Mouse (Mus musculus) embryo, embryonic 10 days (tissue): ENCODE results near the gene Krtap2-4.
"Not testable (repeated sequence)": the region's sequence is repeated elsewhere in the genome, so short reads cannot be mapped to it uniquely, and the experiment has no call there.

ENCODE experiments used
- DNase-seq: peaks from one replicate; pipeline ENCODE4 v3.0.0-alpha.2; 2015; ENCODE audit warnings: low spot score

Krtap2-4 gene

GRCm38 (mm10) chr11:99614796-99615363 is at the start of gene Krtap2-4:
TSS of gene Krtap2-4 (minus strand) at chr11:99614846.
- no peak for DNase-seq

GRCm38 (mm10) chr11:99662802-99663201 is 48.2 kb upstream of the Krtap2-4 start:
- DNase-seq: no peak

GRCm38 (mm10) chr11:99659256-99659655 is 44.6 kb upstream of the Krtap2-4 start:
- DNase-seq: no peak

GRCm38 (mm10) chr11:99658467-99659010 is 43.9 kb upstream of the Krtap2-4 start, which contains the start of gene Gm11563:
TSS of gene Gm11563 (minus strand) at chr11:99658960.
- not testable (repeated sequence) for DNase-seq

- no peak for DNase-seq
Measured at GRCm38 (mm10) chr11:99657051-99657450, 42.4 kb upstream of the Krtap2-4 start.

- DNase-seq: no peak
Measured at GRCm38 (mm10) chr11:99650136-99650535, 35.5 kb upstream of the Krtap2-4 start, which contains the start of gene Gm11555. TSS of gene Gm11555 (minus strand) at chr11:99650236.

- DNase-seq: no peak
Measured at GRCm38 (mm10) chr11:99646444-99646843, 31.8 kb upstream of the Krtap2-4 start.

GRCm38 (mm10) chr11:99644351-99644750 is 29.7 kb upstream of the Krtap2-4 start:
- DNase-seq: no peak

- not testable (repeated sequence) for DNase-seq
Measured at GRCm38 (mm10) chr11:99643635-99644139, 29.0 kb upstream of the Krtap2-4 start, which contains the start of gene Krtap4-7. TSS of gene Krtap4-7 (minus strand) at chr11:99644089.

- no peak for DNase-seq
Measured at GRCm38 (mm10) chr11:99640926-99641325, 26.3 kb upstream of the Krtap2-4 start.

- DNase-seq: no peak
Measured at GRCm38 (mm10) chr11:99637086-99637485, 22.4 kb upstream of the Krtap2-4 start.

GRCm38 (mm10) chr11:99634653-99635134 is 20.0 kb upstream of the Krtap2-4 start, which contains the start of gene Krtap4-2:
TSS of gene Krtap4-2 (minus strand) at chr11:99635084.
- no peak for DNase-seq

- no peak for DNase-seq
Measured at GRCm38 (mm10) chr11:99633293-99633692, 18.6 kb upstream of the Krtap2-4 start.

GRCm38 (mm10) chr11:99630890-99631289 is 16.2 kb upstream of the Krtap2-4 start:
- no peak for DNase-seq

GRCm38 (mm10) chr11:99628138-99628537 is 13.5 kb upstream of the Krtap2-4 start, which contains the start of gene Krtap4-1:
TSS of gene Krtap4-1 (minus strand) at chr11:99628238.
- DNase-seq: no peak

- DNase-seq: no peak
Measured at GRCm38 (mm10) chr11:99620335-99620734, 5.7 kb upstream of the Krtap2-4 start, which contains the start of gene Gm11562. TSS of gene Gm11562 (minus strand) at chr11:99620435.

- DNase-seq: not testable (repeated sequence)
Measured at GRCm38 (mm10) chr11:99610089-99610488, 4.6 kb downstream of the Krtap2-4 start, which contains the start of gene Gm11937. TSS of gene Gm11937 (minus strand) at chr11:99610189.

GRCm38 (mm10) chr11:99609126-99609525 is 5.5 kb downstream of the Krtap2-4 start:
- no peak for DNase-seq

GRCm38 (mm10) chr11:99603208-99603607 is 11.4 kb downstream of the Krtap2-4 start, which contains the start of gene Gm11938:
TSS of gene Gm11938 (minus strand) at chr11:99603308.
- DNase-seq: not testable (repeated sequence)

- not testable (repeated sequence) for DNase-seq
Measured at GRCm38 (mm10) chr11:99597742-99598141, 16.9 kb downstream of the Krtap2-4 start, which contains the start of gene Krtap9-3. TSS of gene Krtap9-3 (minus strand) at chr11:99598105.

- no peak for DNase-seq
Measured at GRCm38 (mm10) chr11:99590981-99591380, 23.7 kb downstream of the Krtap2-4 start, which contains the start of gene Krtap1-3. TSS of gene Krtap1-3 (minus strand) at chr11:99591339.

- no peak for DNase-seq
Measured at GRCm38 (mm10) chr11:99585096-99585495, 29.6 kb downstream of the Krtap2-4 start.
